Mouse (Mus musculus) heart, postnatal 0 days (tissue): Measurements from ENCODE around the gene Notch2.

ENCODE experiments used
- CTCF ChIP-seq: IDR thresholded peaks from 2 replicates; pipeline ENCODE4 v1.5.1; 2016; ENCODE audit warnings: antibody characterized with exemption, control low read depth, low read depth
- EP300 ChIP-seq: IDR thresholded peaks from 2 replicates; pipeline ENCODE4 v1.6.1; 2016; ENCODE audit warnings: antibody characterized with exemption, low read depth

GRCm38 (mm10) chr3:98039223-98039622, 25.9 kb downstream of the Notch2 start:
- TF ChIP-seq CTCF (no peak), EP300 (no peak)
